Mouse (Mus musculus) small intestine, adult 2 months (tissue): Measurements from ENCODE around the gene Egfem1. TPM values are rescaled to one million over a fixed set of nuclear protein-coding genes. Genes with fewer than 3 reads are reported as not detected.

Experiments used
- H3K27ac ChIP-seq: fragments of 200-500 bp; 2 replicates; pipeline ENCODE4 v1.5.1; 2012; ENCODE audit warnings: low read depth, low read length, control low read depth, inconsistent platforms; ENCODE audit not compliant: insufficient read depth
- H3K27me3 ChIP-seq: fragments of 200-500 bp; 2 replicates; pipeline ENCODE4 v1.6.1; 2012; ENCODE audit warnings: mild to moderate bottlenecking, moderate library complexity, low read length, inconsistent platforms; ENCODE audit not compliant: control insufficient read depth, insufficient read depth
- H3K36me3 ChIP-seq: fragments of 200-500 bp; 2 replicates; pipeline ENCODE4 v1.6.1; 2012; ENCODE audit warnings: mild to moderate bottlenecking, low read length, control low read depth, inconsistent platforms; ENCODE audit not compliant: control insufficient read depth, insufficient read depth
- H3K4me1 ChIP-seq: fragments of 200-500 bp; 2 replicates; pipeline ENCODE4 v1.6.1; 2012; ENCODE audit warnings: low read length, inconsistent platforms, mixed read lengths; ENCODE audit not compliant: control insufficient read depth, insufficient read depth, insufficient read length
- H3K4me3 ChIP-seq: fragments of 200-500 bp; 2 replicates; pipeline ENCODE4 v1.5.1; 2012; ENCODE audit warnings: low read depth, mild to moderate bottlenecking, control low read depth, inconsistent platforms, low read length, moderate library complexity
- CTCF ChIP-seq: fragments of 200-500 bp; IDR thresholded peaks from 2 replicates; pipeline ENCODE4 v1.5.1; 2012; ENCODE audit warnings: low read depth, mild to moderate bottlenecking, control low read depth, inconsistent platforms, low read length, moderate library complexity, mixed read lengths; ENCODE audit not compliant: insufficient replicate concordance, insufficient read length; ENCODE audit errors: extremely low read depth
- POLR2A ChIP-seq: fragments of 200-500 bp; IDR thresholded peaks from 2 replicates; pipeline ENCODE4 v1.6.1; 2012; ENCODE audit warnings: low read depth, mild to moderate bottlenecking, control low read depth, inconsistent platforms, low read length, moderate library complexity
- WGBS: fragments of 180-500 bp; shearing (Covaris S2); methylation state at CpG from one replicate; pipeline ENCODE4 v1.1.7; 2018; 5-methylcytosine and 5-hydroxymethylcytosine counted together
- polyA plus RNA-seq: library from polyadenylated mRNA; depleted of rRNA; stranded (reverse); fragments of >200 nt; gene quantifications from 2 replicates; pipeline ENCODE4 v1.2.3, GENCODE M21; 2012

Gene Egfem1
- polyA plus RNA-seq, 1 experiment: not detected

- no peaks in the 10 kb centered on the region for H3K4me1 ChIP-seq
- TF ChIP-seq POLR2A (no peak), CTCF (no peak)
- H3K27me3 ChIP-seq: no peaks in the 10 kb centered on the region
- 59% methylated on average over 2 of the region's 2 CpGs for WGBS
- H3K4me3 ChIP-seq: no peak overlapping the region
- H3K36me3 ChIP-seq: no peaks in the 10 kb centered on the region
- H3K27ac ChIP-seq: no peak overlapping the region
These were observed 147.9 kb downstream of the Egfem1 start for GRCm38 (mm10) chr3:29229712-29230111.

- H3K4me3 ChIP-seq: no peak overlapping the region
- TF ChIP-seq POLR2A (no peak), CTCF (no peak)
- WGBS: 56% methylated on average over 4 of the region's 4 CpGs
These were observed 153.7 kb downstream of the Egfem1 start for GRCm38 (mm10) chr3:29235477-29235876.

GRCm38 (mm10) chr3:29236517-29236916, 154.7 kb downstream of the Egfem1 start:
- H3K27ac ChIP-seq: no peak overlapping the region
- TF ChIP-seq POLR2A (no peak), CTCF (no peak)
- no peaks in the 10 kb centered on the region for H3K27me3 ChIP-seq
- H3K4me3 ChIP-seq: no peak overlapping the region
- H3K36me3 ChIP-seq: no peaks in the 10 kb centered on the region
- 72% methylated on average over 5 of the region's 5 CpGs for WGBS
- no peaks in the 10 kb centered on the region for H3K4me1 ChIP-seq

More at GRCm38 (mm10) chr3:29235477-29235876, 153.7 kb downstream of the Egfem1 start:
- Histone ChIP-seq H3K27me3 (no peaks in the 10 kb centered on the region), H3K36me3 (no peaks in the 10 kb centered on the region), H3K4me1 (no peaks in the 10 kb centered on the region), H3K27ac (no peak overlapping the region)

- WGBS: 19% methylated on average over 3 of the region's 3 CpGs
- no peak for TF ChIP-seq POLR2A
- TF ChIP-seq CTCF: no peak
- Histone ChIP-seq H3K4me1 (no peaks in the 10 kb centered on the region), H3K27me3 (no peaks in the 10 kb centered on the region), H3K27ac (no peak overlapping the region), H3K36me3 (no peaks in the 10 kb centered on the region), H3K4me3 (no peak overlapping the region)
These were observed 161.8 kb downstream of the Egfem1 start for GRCm38 (mm10) chr3:29243600-29243999.

- Histone ChIP-seq H3K36me3 (no peaks in the 10 kb centered on the region), H3K4me3 (no peak overlapping the region), H3K27me3 (no peaks in the 10 kb centered on the region), H3K4me1 (no peaks in the 10 kb centered on the region), H3K27ac (no peak overlapping the region)
- 77% methylated on average over 4 of the region's 4 CpGs for WGBS
- TF ChIP-seq POLR2A: no peak
- TF ChIP-seq CTCF: no peak
These were observed 209.8 kb downstream of the Egfem1 start for GRCm38 (mm10) chr3:29291633-29292032.

- TF ChIP-seq POLR2A: no peak
- no peak for TF ChIP-seq CTCF
- H3K4me3 ChIP-seq: no peak overlapping the region
- H3K4me1 ChIP-seq: no peaks in the 10 kb centered on the region
- H3K27ac ChIP-seq: no peak overlapping the region
- H3K36me3 ChIP-seq: no peaks in the 10 kb centered on the region
- WGBS: 80% methylated on average over 3 of the region's 3 CpGs
- no peaks in the 10 kb centered on the region for H3K27me3 ChIP-seq
These were observed 210.4 kb downstream of the Egfem1 start for GRCm38 (mm10) chr3:29292251-29292650.

GRCm38 (mm10) chr3:29293230-29293629, 211.4 kb downstream of the Egfem1 start:
- Histone ChIP-seq H3K4me3 (no peak overlapping the region), H3K27ac (no peak overlapping the region), H3K36me3 (no peaks in the 10 kb centered on the region), H3K27me3 (no peaks in the 10 kb centered on the region), H3K4me1 (no peaks in the 10 kb centered on the region)
- no peak for TF ChIP-seq POLR2A
- TF ChIP-seq CTCF: no peak
- WGBS: 68% methylated on average over 4 of the region's 4 CpGs

GRCm38 (mm10) chr3:29342223-29342791, 260.5 kb downstream of the Egfem1 start:
- Histone ChIP-seq H3K4me1 (no peaks in the 10 kb centered on the region), H3K36me3 (no peaks in the 10 kb centered on the region), H3K4me3 (no peak overlapping the region), H3K27ac (no peak overlapping the region), H3K27me3 (no peaks in the 10 kb centered on the region)
- WGBS: 54% methylated on average over 3 of the region's 3 CpGs
- TF ChIP-seq CTCF (no peak), POLR2A (no peak)
